Mouse (Mus musculus) MEL (cell line): ENCODE measurements around the gene Slc26a6. TPM values are rescaled to one million over a fixed set of nuclear protein-coding genes. Genes with fewer than 3 reads are reported as not detected.

Source experiments
- DNase-seq: peaks from one replicate; pipeline ENCODE4 v3.0.0; 2011; ENCODE audit warnings: low read depth, low spot score
- H3K27ac ChIP-seq: 2 replicates; pipeline ENCODE4 v1.5.1; 2012; ENCODE audit warnings: low read depth, mild to moderate bottlenecking, control low read depth, low read length, moderate library complexity; ENCODE audit not compliant: control insufficient read depth
- H3K27me3 ChIP-seq, 2 experiments: fragments of 150-350 bp in 1 of 2; sonication (generic) in 1 of 2; 2 replicates each; pipeline ENCODE4 v1.6.1; 2012; ENCODE audit warnings: low read length in 2 of 2, mild to moderate bottlenecking in 2 of 2, improper control_type of control experiment in 1 of 2, moderate library complexity in 1 of 2; ENCODE audit not compliant: insufficient read depth in 2 of 2, control insufficient read depth in 1 of 2
- H3K36me3 ChIP-seq, 2 experiments: 2 replicates each; pipeline ENCODE4 v1.6.1; 2012 to 2014; ENCODE audit warnings: low read length in 2 of 2, improper control_type of control experiment in 1 of 2, inconsistent platforms in 1 of 2, mild to moderate bottlenecking in 1 of 2; ENCODE audit not compliant: insufficient read depth in 2 of 2, control insufficient read depth in 1 of 2
- H3K4me1 ChIP-seq, 2 experiments: fragments of 150-350 bp in 1 of 2; sonication (generic) in 1 of 2; 2 replicates each; pipeline ENCODE4 v1.6.1; 2012; ENCODE audit warnings: low read length in 2 of 2, improper control_type of control experiment in 1 of 2, mild to moderate bottlenecking in 1 of 2; ENCODE audit not compliant: insufficient read depth in 2 of 2, control insufficient read depth in 1 of 2
- H3K4me3 ChIP-seq, 2 experiments: fragments of 150-350 bp in 1 of 2; sonication (generic) in 1 of 2; 2 replicates each; pipeline ENCODE4 v1.5.1; 2012; ENCODE audit warnings: low read depth in 2 of 2, low read length in 2 of 2, mild to moderate bottlenecking in 2 of 2, moderate library complexity in 2 of 2, control low read depth in 1 of 2, improper control_type of control experiment in 1 of 2; ENCODE audit not compliant: control insufficient read depth in 1 of 2, insufficient read depth in 1 of 2
- H3K79me2 ChIP-seq: 2 replicates; pipeline ENCODE4 v1.6.1; 2012; ENCODE audit warnings: mild to moderate bottlenecking, low read length, moderate library complexity; ENCODE audit not compliant: control insufficient read depth, poor library complexity, insufficient read depth
- H3K9ac ChIP-seq: 2 replicates; pipeline ENCODE4 v1.6.1; 2012; ENCODE audit warnings: low read depth, mild to moderate bottlenecking, control low read depth, low read length, moderate library complexity; ENCODE audit not compliant: control insufficient read depth, poor library complexity, severe bottlenecking
- H3K9me3 ChIP-seq: fragments of 150-350 bp; sonication (generic); replicated peaks from 2 replicates; pipeline ENCODE4 v1.6.1; 2012; ENCODE audit warnings: mild to moderate bottlenecking, low read length, improper control_type of control experiment, moderate library complexity; ENCODE audit not compliant: insufficient read depth
- CHD2 ChIP-seq: IDR thresholded peaks from 2 replicates; pipeline ENCODE4 v1.6.1; 2011; ENCODE audit warnings: low read length, improper control_type of control experiment
- ELF1 ChIP-seq: IDR thresholded peaks from 2 replicates; pipeline ENCODE4 v1.6.1; 2014; ENCODE audit warnings: low read depth, mild to moderate bottlenecking, inconsistent platforms, low read length, improper control_type of control experiment, moderate library complexity
- EP300 ChIP-seq, 2 experiments: IDR thresholded peaks; 2 replicates each; pipeline ENCODE4 v1.6.1; 2011; ENCODE audit warnings: improper control_type of control experiment in 2 of 2, low read length in 2 of 2, low read depth in 1 of 2, mild to moderate bottlenecking in 1 of 2
- GABPA ChIP-seq: IDR thresholded peaks from 2 replicates; pipeline ENCODE4 v1.6.1; 2012; ENCODE audit warnings: low read depth, mild to moderate bottlenecking, inconsistent platforms, low read length, improper control_type of control experiment, moderate library complexity
- GATA1 ChIP-seq: IDR thresholded peaks from 2 replicates; pipeline ENCODE4 v1.6.1; 2011; ENCODE audit warnings: low read depth, low read length, improper control_type of control experiment
- JUND ChIP-seq: IDR thresholded peaks from 2 replicates; pipeline ENCODE4 v1.6.1; 2011; ENCODE audit warnings: low read depth, mild to moderate bottlenecking, improper control_type of control experiment, low read length
- KAT2A ChIP-seq: conservative IDR thresholded peaks from 2 replicates; pipeline ENCODE4 v1.6.1; 2012; ENCODE audit warnings: low read depth, low read length, improper control_type of control experiment, inconsistent platforms
- MXI1 ChIP-seq: IDR thresholded peaks from 2 replicates; pipeline ENCODE4 v1.6.1; 2011; ENCODE audit warnings: mild to moderate bottlenecking, low read depth, low read length, improper control_type of control experiment
- MYC ChIP-seq: IDR thresholded peaks from 2 replicates; pipeline ENCODE4 v1.6.1; 2011; ENCODE audit warnings: low read depth, mild to moderate bottlenecking, low read length, improper control_type of control experiment, moderate library complexity
- POLR2A ChIP-seq, 2 experiments: IDR thresholded peaks; 2 replicates each; pipeline ENCODE4 v1.6.1; 2011 to 2012; ENCODE audit warnings: low read length in 2 of 2, mild to moderate bottlenecking in 2 of 2, control low read depth in 1 of 2, improper control_type of control experiment in 1 of 2, low read depth in 1 of 2, moderate library complexity in 1 of 2; ENCODE audit not compliant: control insufficient read depth in 1 of 2, insufficient read depth in 1 of 2, poor library complexity in 1 of 2
- POLR2AphosphoS2 ChIP-seq: IDR thresholded peaks from 2 replicates; pipeline ENCODE4 v1.6.1; 2011; ENCODE audit warnings: low read length, improper control_type of control experiment
- RAD21 ChIP-seq: IDR thresholded peaks from 2 replicates; pipeline ENCODE4 v1.6.1; 2011; ENCODE audit warnings: mild to moderate bottlenecking, low read depth, low read length, improper control_type of control experiment
- TBP ChIP-seq: IDR thresholded peaks from 2 replicates; pipeline ENCODE4 v1.8.0; 2011; ENCODE audit warnings: low read depth, low read length, improper control_type of control experiment
- USF1 ChIP-seq: IDR thresholded peaks from 2 replicates; pipeline ENCODE4 v1.6.1; 2014; ENCODE audit warnings: low read depth, mild to moderate bottlenecking, inconsistent platforms, low read length, improper control_type of control experiment, moderate library complexity
- ZC3H11A ChIP-seq: IDR thresholded peaks from 2 replicates; pipeline ENCODE4 v1.6.1; 2012; ENCODE audit warnings: low read depth, mild to moderate bottlenecking, inconsistent platforms, low read length, improper control_type of control experiment
- ZKSCAN1 ChIP-seq: IDR thresholded peaks from 2 replicates; pipeline ENCODE4 v1.6.1; 2012; ENCODE audit warnings: low read depth, mild to moderate bottlenecking, inconsistent platforms, low read length, improper control_type of control experiment, moderate library complexity
- ZNF384 ChIP-seq: IDR thresholded peaks from 2 replicates; pipeline ENCODE4 v1.6.1; 2012; ENCODE audit warnings: low read depth, mild to moderate bottlenecking, inconsistent platforms, low read length, improper control_type of control experiment
- polyA plus RNA-seq, 2 experiments: library from polyadenylated mRNA; stranded (reverse) in 1 of 2; unstranded in 1 of 2; fragments of >175 nt in 1 of 2; fragments of >200 nt in 1 of 2; gene quantifications; 2 replicates each; pipeline versions ENCODE4 v1.2.1 to v1.2.4; 2012; ENCODE audit warnings: low replicate concordance in 2 of 2, low read depth in 1 of 2; ENCODE audit not compliant: insufficient read length in 2 of 2, insufficient read depth in 1 of 2, missing spikeins in 1 of 2
- total RNA-seq: library from RNA; depleted of rRNA; stranded (reverse); fragments of 300-350 nt; gene quantifications from 2 replicates; pipeline ENCODE4 v1.2.3, GENCODE M21; 2012

Slc26a6 gene
- total and polyA plus RNA-seq, 3 experiments: 8.0 to 13.2 TPM; not detected in 1

- Histone ChIP-seq H3K36me3 (no peaks in the 10 kb centered on the region), H3K9ac (no peak overlapping the region), H3K79me2 (no peaks in the 10 kb centered on the region), H3K27ac (no peak overlapping the region)
- TF ChIP-seq ZKSCAN1 (no peak), POLR2A (IDR thresholded peaks at IDR 0.05; ENCODE audit: control insufficient read depth in 1 of 2, insufficient read depth in 1 of 2, low read depth in 1 of 2, low read length in 2 of 2, poor library complexity in 1 of 2) (peak in 1 of 2 experiments; percentile 23; a peak in 1 of 4 replicates)
- TF ChIP-seq, all 39 proteins: peak for 1
- Histone ChIP-seq H3K27me3 (no peaks in the 10 kb centered on the region; a peak in 1 of 4 replicates), H3K9me3 (no peaks in the 10 kb centered on the region), H3K4me1 (no peaks in the 10 kb centered on the region), H3K4me3 (no peak overlapping the region)
- DNase-seq: no peak
These were observed 28.2 kb upstream of the Slc26a6 start for GRCm38 (mm10) chr9:108824755-108825413.

GRCm38 (mm10) chr9:108825820-108826699 lies 27.0 kb upstream of the Slc26a6 start, which contains the start of gene Celsr3:
TSS of gene Celsr3 (plus strand) at chr9:108826320.
- Histone ChIP-seq H3K4me3 (no peak within 1 kb of the TSS), H3K27me3 (no peaks in the 10 kb centered on the region; a peak in 1 of 4 replicates), H3K4me1 (no peaks in the 10 kb centered on the region), H3K36me3 (no peaks in the 10 kb centered on the region), H3K9me3 (no peaks in the 10 kb centered on the region), H3K27ac (no peak within 1 kb of the TSS), H3K9ac (no peak within 1 kb of the TSS), H3K79me2 (no peaks in the 10 kb centered on the region)
- TF ChIP-seq GATA1 (no peak), CHD2 (no peak), USF1 (no peak), TBP (no peak), ELF1 (no peak), MXI1 (no peak), ZC3H11A (no peak), MYC (no peak), JUND (no peak), RAD21 (no peak), GABPA (no peak), ZNF384 (no peak), KAT2A (no peak), EP300 (IDR thresholded peaks at IDR 0.05; ENCODE audit: low read depth in 1 of 2, low read length in 2 of 2) (no peak), POLR2AphosphoS2 (no peak)
- no peak for DNase-seq
